Mouse (Mus musculus): ENCODE measurements around the gene Ccdc134.
"Not testable (repeated sequence)": the region's sequence is repeated elsewhere in the genome, so short reads cannot be mapped to it uniquely, and the experiment has no call there.

Gene Ccdc134

DNA sequence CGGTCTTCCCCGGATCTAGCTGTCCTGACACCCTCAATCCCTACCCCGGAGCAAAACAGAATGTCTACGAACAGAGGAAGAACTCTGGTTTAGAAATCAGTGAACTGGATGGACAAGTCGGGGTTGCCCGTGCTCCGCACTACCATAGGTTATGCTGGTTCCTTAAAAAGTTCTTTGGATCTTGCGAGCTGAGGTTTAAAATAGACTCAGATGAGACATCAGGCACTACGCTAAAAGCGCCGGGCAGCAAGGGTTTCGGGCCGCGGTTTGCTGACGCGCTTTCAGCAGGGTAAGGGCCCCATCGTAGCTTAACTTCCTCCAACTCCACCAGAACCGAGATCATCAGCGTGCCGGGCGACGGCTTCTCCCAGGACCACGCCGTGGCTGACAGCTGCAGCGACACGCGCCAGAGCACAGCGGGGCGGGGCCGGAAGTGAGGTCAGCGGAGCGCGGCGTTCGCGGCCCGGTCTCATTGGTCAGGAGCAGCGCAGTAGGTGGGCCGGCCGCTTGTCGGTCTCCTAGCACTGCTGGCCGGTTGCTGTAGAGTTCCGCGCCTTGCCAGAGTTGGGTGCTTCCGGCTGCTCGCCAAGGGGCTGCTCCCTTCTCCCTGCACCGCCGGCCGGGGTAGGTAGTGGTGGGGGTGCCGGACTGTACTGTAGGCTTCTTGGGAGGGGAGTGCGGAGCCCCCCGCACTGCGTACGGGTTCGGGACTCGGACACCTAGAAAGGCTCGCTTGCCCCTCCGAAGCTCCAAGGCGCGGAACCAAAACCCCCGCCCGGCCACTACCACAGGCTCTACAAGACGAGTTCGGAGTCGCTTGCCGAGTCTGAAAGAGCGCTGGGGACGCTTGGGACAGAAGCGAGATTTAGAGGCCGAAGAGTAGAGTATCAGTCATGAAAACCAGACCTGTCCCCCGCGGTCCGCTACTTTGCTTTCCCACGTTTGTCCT, at the start of gene Ccdc134:
Gene Ccdc134, plus strand, starts transcription at position 497 of the 949 bp plus-strand sequence.
- in situ Hi-C loops (cut with MboI; ENCODE audit: unreplicated experiment in 2 of 2): no loop called here

DNA sequence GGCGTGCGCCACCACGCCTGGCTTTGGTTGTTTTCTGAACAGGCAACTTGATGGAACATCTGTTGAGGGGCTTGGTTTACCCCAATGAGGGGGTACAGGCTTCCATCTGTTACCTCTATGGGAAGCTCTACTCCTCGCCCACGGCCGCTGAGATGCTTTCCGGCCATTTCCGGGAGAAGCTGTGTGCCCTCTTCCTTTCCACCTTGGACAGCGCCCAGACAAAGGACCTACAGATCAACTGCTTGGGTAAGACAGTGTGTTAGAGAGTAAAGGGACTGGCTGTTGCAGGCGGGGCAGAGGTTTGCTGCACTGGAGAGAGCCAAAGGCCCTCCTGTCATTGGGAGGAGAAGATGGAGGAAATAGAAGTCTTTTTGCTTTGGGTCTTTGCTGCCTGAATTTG, 47.8 kb upstream of the Ccdc134 start:
- in situ Hi-C loops (cut with MboI; ENCODE audit: unreplicated experiment in 2 of 2): loop anchor here in 1 of 2 experiments (25.0 kb wide), 1 partner anchor 1657 kb away; the partner anchor contains the start of gene Scube1

DNA sequence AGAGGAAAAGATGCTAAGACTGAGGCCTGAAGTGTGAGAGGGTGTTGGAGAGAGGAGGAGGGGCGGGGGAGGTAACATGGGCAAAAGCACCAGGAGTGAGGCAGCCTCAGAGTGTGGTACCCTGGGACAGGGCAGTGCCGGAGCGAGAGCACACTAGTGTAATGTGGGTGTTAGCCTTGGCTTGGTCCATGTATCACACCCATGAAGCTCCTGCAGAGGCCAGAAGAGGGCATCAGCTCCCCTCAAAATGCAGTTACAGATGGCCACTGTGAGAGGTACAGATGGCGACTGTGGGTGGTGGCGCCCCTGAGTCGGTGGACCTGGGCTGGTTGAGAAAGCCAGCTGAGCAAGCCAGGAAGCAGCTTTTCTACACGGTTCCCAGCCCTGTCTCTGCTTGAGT, 46.6 kb upstream of the Ccdc134 start:
- in situ Hi-C loops (cut with MboI; ENCODE audit: unreplicated experiment in 2 of 2): loop anchor here in 1 of 2 experiments (25.0 kb wide), 1 partner anchor 1656 kb away; the partner anchor contains the start of gene Scube1

DNA sequence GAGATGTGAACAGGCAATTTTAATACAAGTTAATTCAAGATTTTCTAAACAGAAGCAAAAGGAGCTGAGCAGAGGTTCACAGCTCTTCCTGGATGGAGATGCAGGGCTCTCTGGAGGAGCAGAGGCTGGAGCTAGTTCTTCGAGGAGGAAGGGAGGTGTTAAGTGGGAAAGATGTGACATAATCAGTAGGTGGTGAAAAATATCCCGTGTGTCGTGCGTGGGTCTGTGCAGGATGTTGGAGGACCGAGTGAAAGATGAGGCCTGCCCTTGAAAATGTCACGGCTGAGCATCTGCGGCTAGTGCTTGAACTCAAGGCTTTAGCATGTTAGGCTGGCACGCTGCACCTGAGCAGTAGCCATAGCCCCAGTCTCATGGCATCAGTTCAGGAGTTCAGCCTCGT, 42.1 kb upstream of the Ccdc134 start:
- in situ Hi-C loops (cut with MboI; ENCODE audit: unreplicated experiment in 2 of 2): loop anchor here in 1 of 2 experiments (25.0 kb wide), 1 partner anchor 1652 kb away; the partner anchor contains the start of gene Scube1

DNA sequence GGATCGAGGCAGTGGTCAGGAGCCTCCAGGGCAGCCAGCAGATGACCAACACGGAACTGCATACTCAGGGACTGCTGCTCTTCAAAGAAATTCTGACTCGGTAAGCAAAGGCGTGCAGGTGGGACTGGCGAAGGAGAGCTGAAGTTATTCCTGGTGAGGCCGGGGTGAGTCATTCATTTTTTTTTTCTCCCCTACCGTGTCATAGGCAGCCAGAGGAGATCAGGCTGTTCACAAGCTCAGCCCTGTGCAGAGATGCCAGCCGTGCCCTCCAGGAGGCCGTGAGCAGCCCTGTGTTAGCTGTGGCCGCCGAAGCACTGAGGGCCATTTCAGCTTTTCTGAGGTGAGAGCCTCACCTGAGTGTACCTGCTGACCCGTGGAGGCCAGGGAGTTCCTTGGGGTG, 41.6 kb upstream of the Ccdc134 start:
- in situ Hi-C loops (cut with MboI; ENCODE audit: unreplicated experiment in 2 of 2): loop anchor here in 1 of 2 experiments (25.0 kb wide), 1 partner anchor 1651 kb away; the partner anchor contains the start of gene Scube1

DNA sequence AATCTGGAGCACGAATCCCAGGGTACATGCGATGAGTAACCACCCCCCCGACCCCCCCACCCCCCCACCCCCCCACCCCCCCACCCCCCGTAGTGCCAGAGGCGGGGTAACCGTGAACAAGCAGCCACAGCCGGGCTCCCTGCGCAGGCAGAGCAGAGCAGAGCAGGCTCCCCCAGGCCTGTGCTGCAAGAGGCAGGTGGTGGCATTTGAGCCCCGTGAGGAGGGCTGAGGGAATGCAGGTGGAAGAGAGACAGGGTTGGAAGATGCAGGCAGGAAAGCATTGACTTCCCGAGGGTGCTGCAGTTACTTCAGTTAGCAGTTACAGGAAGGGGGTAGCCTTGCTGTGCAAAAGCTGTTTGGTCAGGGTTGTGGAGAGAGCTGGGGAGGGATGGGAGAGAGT, 40.5 kb upstream of the Ccdc134 start:
- in situ Hi-C loops (cut with MboI; ENCODE audit: unreplicated experiment in 2 of 2): loop anchor here in 1 of 2 experiments (25.0 kb wide), 1 partner anchor 1650 kb away; the partner anchor contains the start of gene Scube1

DNA sequence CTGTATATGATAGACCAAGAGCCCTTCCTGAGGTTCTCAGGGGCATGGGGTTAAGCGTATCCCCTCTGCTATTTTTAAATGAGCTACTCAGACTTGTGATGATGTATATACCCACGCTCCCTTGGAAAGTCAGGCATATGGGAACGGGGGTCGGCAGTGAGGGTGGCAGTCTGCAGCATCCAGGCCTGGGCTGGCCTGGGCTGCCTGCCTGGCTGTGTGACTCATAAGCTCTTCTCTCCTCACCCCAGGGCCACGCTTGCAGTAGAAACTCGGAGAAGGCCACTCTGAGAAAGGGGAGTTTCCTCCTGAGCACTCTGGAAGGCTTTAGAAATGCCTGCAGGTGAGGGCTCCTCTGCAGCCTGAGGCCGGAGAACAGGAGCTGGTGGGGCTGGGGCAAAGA, 36.7 kb upstream of the Ccdc134 start:
- in situ Hi-C loops (cut with MboI; ENCODE audit: unreplicated experiment in 2 of 2): loop anchor here in 1 of 2 experiments (25.0 kb wide), 1 partner anchor 1646 kb away; the partner anchor contains the start of gene Scube1

DNA sequence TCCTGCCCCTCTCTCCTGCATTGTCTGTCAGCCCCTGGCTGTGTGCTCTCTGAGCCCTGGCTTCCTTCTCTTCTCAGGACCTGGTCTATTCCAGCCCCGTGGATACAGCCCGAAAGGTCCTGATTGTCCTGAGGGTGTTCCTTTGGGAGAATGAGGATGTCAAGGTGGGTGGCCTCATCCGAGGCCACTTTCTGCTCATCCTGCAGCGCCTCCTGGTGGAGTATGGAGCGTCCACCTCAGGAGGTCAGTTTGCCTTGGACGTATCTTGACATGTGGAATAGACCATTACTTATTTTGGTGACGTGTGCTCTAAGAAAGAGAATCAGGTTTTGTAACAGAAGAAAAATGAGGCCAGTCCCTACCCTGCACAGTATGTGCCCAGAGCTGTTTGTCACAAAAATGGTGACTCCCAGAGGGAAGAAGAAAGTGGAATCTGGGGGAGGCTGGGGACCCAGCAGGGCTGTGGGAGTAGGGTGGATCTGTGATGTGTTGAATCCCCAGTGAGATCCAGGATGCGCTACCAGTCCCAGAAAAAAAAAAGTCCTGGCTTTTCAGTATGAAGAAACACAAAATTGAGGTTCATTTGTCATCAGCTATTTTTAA, 20.7 kb upstream of the Ccdc134 start:
- in situ Hi-C loops (cut with MboI; ENCODE audit: unreplicated experiment in 2 of 2): loop anchor here (5.0 to 10.0 kb wide), 2 partner anchors 155 to 652 kb away; no protein-coding TSS in a partner anchor

DNA sequence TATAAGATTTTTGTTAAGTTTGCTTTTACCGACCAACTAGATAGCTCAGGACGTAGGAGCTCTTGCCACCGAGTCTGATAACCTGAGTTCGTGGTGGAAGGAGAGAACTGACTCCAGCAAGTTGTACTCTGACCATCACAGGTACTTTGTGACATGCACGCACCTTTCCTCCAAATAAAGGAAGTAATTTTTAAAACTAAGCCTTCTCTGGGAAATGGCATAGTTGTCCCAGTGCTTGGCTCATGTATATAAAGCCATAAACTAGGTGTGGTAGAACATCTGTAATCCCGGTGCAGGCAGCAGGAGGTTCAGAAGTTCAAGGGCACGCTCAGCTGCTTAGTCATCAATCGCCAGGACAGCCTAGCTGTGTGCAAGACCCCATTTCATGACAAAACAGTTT, 7.2 kb upstream of the Ccdc134 start:
- in situ Hi-C loops (cut with MboI; ENCODE audit: unreplicated experiment in 2 of 2): no loop called here

DNA sequence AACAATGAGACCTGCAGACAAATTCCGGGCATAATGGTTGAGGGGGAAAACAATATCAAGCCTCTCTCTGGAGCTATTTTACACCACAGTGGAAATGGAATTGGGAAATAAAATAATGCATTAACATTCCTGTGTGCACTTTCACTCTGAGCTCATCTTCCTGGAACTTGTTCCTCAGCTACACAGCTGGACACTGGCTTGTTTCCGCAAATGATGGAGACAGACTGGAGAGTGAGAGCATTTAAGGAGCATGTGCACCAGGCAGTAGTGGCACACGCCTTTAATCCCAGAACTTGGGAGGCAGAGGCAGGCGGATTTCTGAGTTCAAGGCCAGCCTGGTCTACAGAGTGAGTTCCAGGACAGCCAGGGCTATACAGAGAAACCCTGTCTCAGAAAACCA, 1.0 kb upstream of the Ccdc134 start:
- in situ Hi-C loops (cut with MboI; ENCODE audit: unreplicated experiment in 2 of 2): not testable (repeated sequence)

DNA sequence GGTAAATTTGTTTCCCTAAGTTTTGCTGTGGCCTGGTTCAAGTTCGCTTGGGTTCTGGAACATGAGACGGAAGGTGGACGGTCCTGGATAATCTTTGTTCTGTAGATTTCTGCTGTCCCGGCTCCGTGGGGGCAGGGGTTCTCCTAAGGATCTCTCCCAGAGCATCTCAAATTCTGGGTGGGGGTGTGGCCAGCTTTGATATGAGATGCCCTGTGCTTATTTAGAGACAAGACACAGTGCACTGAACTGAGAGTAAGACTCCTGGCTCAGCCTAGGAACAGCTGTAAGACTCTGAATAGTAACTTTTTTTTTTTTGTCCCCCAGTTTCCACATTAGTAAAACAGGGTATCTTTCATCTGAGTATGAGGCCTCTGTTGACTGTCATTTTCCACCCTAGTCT, 676 bp downstream of the Ccdc134 start:
- in situ Hi-C loops (cut with MboI; ENCODE audit: unreplicated experiment in 2 of 2): no loop called here

DNA sequence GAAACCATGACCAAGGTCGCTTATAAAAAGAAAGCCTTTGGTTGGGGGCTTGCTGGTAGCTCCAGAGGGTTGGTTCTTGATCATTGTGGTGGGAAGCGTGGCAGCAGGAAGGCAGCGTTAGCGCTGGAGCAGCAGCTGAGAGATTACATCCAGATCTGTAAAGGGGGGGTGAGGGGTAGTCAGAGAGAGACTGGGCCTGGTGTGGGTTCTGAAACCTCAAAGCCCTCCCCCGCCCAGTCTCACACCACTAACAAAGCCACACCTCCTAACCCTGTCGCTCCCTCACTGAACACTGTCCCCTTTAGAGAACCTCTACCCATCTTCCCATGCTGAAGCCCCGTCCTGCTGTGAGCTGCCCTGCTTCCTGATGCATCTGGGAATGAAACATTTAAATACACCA, 2.9 kb downstream of the Ccdc134 start:
- in situ Hi-C loops (cut with MboI; ENCODE audit: unreplicated experiment in 2 of 2): loop anchor here in 1 of 2 experiments (5.0 kb wide), 1 partner anchor 42 kb away; no protein-coding TSS in a partner anchor

DNA sequence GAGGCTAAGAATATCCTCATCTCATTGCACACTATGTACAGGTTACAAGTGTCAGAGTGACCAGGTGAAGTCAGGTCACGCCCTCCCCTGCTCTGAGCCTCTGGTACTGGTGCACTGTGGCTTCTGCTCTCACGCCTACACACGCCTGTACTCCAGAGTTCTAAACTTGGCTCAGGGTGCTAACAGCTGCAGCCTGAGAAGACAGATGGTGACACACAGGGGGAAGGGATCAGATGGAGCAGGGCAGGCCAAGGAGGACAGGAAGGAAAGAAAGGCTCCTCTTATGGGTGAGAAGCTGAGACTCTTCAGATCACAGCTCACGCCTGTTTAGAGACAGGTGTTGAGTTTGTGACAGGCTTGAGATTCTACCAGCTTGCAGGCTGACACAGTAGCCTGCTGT, 7.7 kb downstream of the Ccdc134 start:
- in situ Hi-C loops (cut with MboI; ENCODE audit: unreplicated experiment in 2 of 2): loop anchor here in 1 of 2 experiments (5.0 kb wide), 1 partner anchor 97 kb away; no protein-coding TSS in a partner anchor

DNA sequence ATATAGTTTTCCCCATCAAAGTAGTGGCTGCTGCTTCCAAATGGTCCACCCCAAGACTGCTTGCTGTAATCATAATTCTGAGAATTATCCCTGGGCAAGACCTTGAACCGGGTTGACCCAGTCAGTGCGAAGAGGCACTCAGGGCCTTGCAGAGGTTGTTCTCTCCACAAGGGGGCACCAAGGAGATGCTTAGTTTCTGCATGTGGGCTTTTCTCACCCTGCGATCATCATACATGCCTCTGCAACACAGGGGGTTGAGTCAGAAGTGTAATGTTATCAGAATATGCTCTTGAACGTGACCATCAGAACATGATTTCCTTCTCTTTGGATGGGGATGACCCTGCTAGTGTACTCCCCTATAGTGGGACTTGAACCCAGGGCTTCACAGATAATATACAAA, 10.8 kb downstream of the Ccdc134 start:
- in situ Hi-C loops (cut with MboI; ENCODE audit: unreplicated experiment in 2 of 2): loop anchor here in 1 of 2 experiments (5.0 kb wide), 1 partner anchor 94 kb away; no protein-coding TSS in a partner anchor

DNA sequence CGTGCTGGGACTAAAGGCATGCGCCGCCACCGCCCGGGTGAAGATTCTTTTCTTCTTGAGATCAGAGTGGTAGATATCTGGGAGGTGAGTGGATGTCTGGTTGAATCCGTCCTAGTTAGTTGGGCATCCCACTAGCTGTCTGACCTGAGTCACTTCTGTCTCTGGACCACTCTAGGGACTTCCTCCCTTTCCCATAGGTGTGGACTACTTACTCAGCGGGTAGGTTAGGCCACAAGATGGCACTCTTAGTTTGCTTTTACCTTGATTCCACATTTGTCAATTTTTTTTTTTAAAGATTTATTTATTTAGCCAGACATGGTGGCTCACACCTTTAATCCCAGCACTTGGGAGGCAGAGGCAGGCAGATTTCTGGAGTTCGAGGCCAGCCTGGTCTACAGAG, 11.5 kb downstream of the Ccdc134 start:
- in situ Hi-C loops (cut with MboI; ENCODE audit: unreplicated experiment in 2 of 2): loop anchor here in 1 of 2 experiments (5.0 kb wide), 1 partner anchor 93 kb away; no protein-coding TSS in a partner anchor

DNA sequence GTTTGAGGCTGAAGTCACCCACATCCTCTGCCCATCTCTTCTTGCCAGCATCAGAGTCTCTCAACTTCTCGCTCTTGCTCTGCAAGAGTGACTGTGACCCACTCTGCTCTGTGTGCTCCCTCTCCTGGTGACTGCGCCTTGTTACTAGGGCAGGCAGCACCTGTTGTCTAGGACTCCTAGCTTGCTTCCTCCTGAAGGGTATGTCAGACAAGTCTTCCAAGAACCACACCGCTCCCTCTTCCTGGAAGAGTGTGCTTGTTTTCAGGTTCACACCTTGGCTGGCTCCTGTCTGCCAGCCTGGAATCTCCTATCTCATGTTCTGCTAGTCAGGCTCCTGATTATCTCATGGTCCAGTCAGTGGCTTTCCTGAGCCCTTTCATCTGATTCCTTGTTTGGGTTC, 12.6 kb downstream of the Ccdc134 start:
- in situ Hi-C loops (cut with MboI; ENCODE audit: unreplicated experiment in 2 of 2): loop anchor here in 1 of 2 experiments (5.0 kb wide), 1 partner anchor 87 kb away; no protein-coding TSS in a partner anchor

DNA sequence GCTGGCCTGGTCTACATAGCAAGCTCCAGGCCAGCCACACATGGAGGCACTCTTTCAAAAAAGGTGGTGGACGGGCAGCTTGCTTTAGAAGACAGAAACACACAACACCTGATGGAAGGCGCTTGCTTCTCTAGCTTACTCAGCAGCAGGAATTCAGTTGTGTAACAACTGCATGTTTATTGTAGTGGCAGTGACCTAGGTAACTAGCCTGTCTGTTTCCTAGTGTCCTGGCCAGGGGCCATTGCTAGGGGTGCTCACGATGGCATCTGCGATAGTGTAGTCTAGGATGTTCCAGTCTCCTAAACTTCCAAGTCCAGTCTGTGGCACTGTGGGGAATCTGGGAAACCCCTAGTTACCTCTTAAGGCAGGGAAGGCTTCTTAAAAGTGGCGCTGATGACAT, 16.4 kb downstream of the Ccdc134 start:
- in situ Hi-C loops (cut with MboI; ENCODE audit: unreplicated experiment in 2 of 2): loop anchor here in 1 of 2 experiments (5.0 kb wide), 1 partner anchor 83 kb away; no protein-coding TSS in a partner anchor

DNA sequence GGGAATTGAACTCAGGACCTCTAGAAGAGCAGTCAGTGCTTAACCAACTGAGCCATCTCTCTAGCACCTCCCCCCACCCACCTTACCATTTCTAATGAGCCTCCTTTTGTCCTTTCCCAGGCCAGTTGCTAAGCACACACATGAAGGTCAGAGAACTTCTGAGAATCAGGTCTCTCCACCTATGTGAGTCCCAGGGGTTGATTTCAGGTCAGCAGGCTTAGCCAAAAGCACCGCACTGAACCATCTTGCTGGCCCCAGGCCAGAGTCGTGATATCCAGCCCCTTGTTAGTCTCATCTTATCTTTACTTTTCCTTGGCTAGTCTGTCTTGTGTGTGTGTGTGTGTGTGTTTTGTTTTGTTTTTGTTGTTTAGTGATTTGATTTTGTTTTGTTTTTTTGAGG, 17.7 kb downstream of the Ccdc134 start:
- in situ Hi-C loops (cut with MboI; ENCODE audit: unreplicated experiment in 2 of 2): no loop called here

DNA sequence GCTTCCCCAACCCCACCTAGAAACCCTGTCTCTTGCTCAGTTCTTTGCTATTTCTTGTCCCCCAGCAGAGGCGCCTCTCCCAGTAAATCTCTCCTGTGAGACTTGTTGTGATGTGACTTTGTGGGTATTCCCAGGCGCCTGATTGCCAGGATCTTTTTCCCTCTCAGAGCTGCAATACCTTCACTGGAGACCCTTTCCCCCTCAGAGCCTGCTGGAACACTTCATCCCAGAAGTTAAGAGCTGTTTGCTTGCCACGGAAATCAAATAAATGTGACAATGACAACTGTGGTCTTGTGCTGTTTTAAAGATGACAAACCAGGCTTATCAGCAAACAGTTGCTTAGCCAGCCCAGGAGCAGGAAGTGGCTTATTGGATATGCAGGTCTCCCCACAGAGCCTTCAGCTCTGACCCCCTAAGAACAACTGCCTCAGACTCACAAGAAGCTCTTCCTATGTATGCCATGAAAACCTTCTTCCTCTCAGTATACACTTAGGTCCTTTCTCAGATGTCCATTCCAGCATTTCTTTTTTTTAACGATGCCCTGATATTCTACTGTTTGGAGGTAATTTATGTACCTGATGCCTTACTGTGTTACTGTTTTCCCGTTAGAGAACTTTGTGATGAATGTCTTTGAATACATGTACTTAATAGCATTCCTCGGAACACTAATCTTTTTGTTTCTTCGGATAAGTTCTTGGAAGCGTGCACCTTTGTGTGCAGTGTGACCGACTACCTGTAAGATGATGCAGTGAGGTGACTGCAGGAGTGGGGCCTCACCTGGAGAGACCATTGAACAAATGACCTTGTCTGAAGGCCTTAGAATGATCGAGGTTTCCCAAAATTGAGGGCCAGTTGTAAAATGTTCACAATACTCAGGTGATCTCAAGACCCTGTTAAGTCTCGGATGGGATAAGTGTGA, 18.4 kb downstream of the Ccdc134 start:
- in situ Hi-C loops (cut with MboI; ENCODE audit: unreplicated experiment in 2 of 2): no loop called here

All from v-Abl transformed pro-B cells (cell line).